Comparison of ENCODE assay signal across 29 mouse cellular contexts in the genomic region with DNA sequence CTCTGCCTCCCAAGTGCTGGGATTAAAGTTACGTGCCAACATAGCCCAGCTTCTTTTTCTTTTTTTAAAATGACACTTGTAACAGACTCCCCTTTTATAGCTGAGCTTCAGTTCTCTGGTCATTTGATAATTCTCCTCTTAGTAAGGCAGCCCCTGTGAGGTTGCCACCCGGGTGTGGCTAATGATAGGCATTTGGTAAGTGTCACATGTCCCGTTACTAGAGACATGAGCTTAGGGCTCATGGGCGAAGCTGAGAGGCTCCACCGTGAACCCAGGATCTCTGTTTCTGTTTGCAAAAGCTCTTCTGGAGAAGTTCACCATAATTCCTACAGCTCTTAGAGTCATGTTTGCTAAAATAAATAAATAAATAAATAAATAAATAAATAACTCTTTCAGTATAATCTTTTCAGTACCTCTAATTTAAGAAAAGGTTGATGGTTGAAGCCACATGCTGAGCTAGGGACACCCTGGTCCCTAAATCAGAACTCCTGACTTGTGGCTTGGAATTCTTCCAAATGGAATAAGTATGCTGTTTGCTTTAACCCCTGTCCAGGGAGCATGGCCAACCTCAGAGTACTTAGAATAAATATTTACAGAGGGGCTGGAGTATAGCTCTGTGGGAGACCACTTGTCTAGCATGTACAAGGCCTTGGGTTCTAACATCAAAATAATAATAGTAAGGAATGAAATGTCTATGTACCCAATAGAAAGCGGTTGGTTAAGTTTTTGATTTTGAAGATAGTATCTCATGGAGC. TPM values are rescaled to one million over a fixed set of nuclear protein-coding genes. Genes with fewer than 3 reads are reported as not detected.
DNase-seq lines count a peak whose midpoint lies in the region; ATAC-seq and TF ChIP-seq lines count a peak whose summit lies in the region.
"Had no signal": no experiment of that assay in that cellular context is flagged by ENCODE, and none has a peak within 500 bp of the region (broad histone marks: within the 10 kb centered on the region; RNA-seq: fewer than 3 reads in every experiment).

No protein-coding gene starts in this region.

- peaks cover 30% of the 10 kb centered on the region for H3K36me3 ChIP-seq in liver, adult 2 months (ENCODE audit: control insufficient read depth, insufficient read depth, low read length)
- no peaks in the 10 kb centered on the region for H3K36me3 ChIP-seq in liver, embryonic 11.5 days (ENCODE audit: control insufficient read depth, insufficient read depth, low read length)
- H3K36me3 ChIP-seq in lung, embryonic 14.5 days (ENCODE audit: insufficient read depth) = no peaks in the 10 kb centered on the region
- no peaks in the 10 kb centered on the region for H3K36me3 ChIP-seq in lung, postnatal 0 days (ENCODE audit: insufficient read depth, low read length)
- no peaks in the 10 kb centered on the region for H3K36me3 ChIP-seq in myocyte (ENCODE audit: control insufficient read depth, insufficient read depth)
- no peaks in the 10 kb centered on the region for H3K36me3 ChIP-seq in midbrain, embryonic 16.5 days (ENCODE audit: control insufficient read depth, insufficient read depth, low read length)
- H3K36me3 ChIP-seq: hindbrain, embryonic 12.5 days; limb, embryonic 12.5 days had no signal

- H3K27me3 ChIP-seq in liver, adult 2 months (ENCODE audit: control insufficient read depth, insufficient read depth, low read length) = no peaks in the 10 kb centered on the region
- H3K27me3 ChIP-seq in liver, embryonic 11.5 days (replicated peaks; ENCODE audit: control insufficient read depth, insufficient read depth, low read length) = no peaks in the 10 kb centered on the region
- H3K27me3 ChIP-seq in lung, embryonic 14.5 days (ENCODE audit: insufficient read depth, low read length) = no peaks in the 10 kb centered on the region
- no peaks in the 10 kb centered on the region for H3K27me3 ChIP-seq in lung, postnatal 0 days (replicated peaks; ENCODE audit: insufficient read depth, low read length)
- no peaks in the 10 kb centered on the region for H3K27me3 ChIP-seq in myocyte (ENCODE audit: control insufficient read depth, insufficient read depth, insufficient read length)
- no peaks in the 10 kb centered on the region for H3K27me3 ChIP-seq in midbrain, embryonic 16.5 days (ENCODE audit: control insufficient read depth, insufficient read depth, low read depth, low read length)
- H3K27me3 ChIP-seq: hindbrain, embryonic 12.5 days; limb, embryonic 12.5 days had no signal

- no peaks in the 10 kb centered on the region for H3K9me3 ChIP-seq in liver, embryonic 11.5 days (ENCODE audit: control insufficient read depth, low read length)
- no peaks in the 10 kb centered on the region for H3K9me3 ChIP-seq in lung, embryonic 14.5 days (ENCODE audit: low read depth, low read length)
- no peaks in the 10 kb centered on the region for H3K9me3 ChIP-seq in lung, postnatal 0 days (ENCODE audit: low read length)
- H3K9me3 ChIP-seq in midbrain, embryonic 16.5 days (replicated peaks; ENCODE audit: control insufficient read depth, low read length, poor library complexity, severe bottlenecking) = no peaks in the 10 kb centered on the region
- H3K9me3 ChIP-seq: hindbrain, embryonic 12.5 days; limb, embryonic 12.5 days had no signal

- H3K4me3 ChIP-seq in liver, adult 2 months (ENCODE audit: insufficient read depth, low read depth, low read length) = no peak overlapping the region
- no peak overlapping the region for H3K4me3 ChIP-seq in liver, embryonic 11.5 days (ENCODE audit: low read depth, low read length)
- no peak overlapping the region for H3K4me3 ChIP-seq in lung, embryonic 14.5 days (ENCODE audit: low read depth, low read length)
- no peak overlapping the region for H3K4me3 ChIP-seq in lung, postnatal 0 days (ENCODE audit: low read depth, low read length)
- H3K4me3 ChIP-seq in myocyte = no peak overlapping the region
- H3K4me3 ChIP-seq in midbrain, embryonic 16.5 days (ENCODE audit: low read depth, low read length) = no peak overlapping the region
- H3K4me3 ChIP-seq: erythroblast, embryonic 14.5 days; gastrocnemius, adult 2 months; hindbrain, embryonic 12.5 days; left cerebral cortex, adult 2 months; limb, embryonic 12.5 days had no signal

- no peak for ATAC-seq in liver, embryonic 11.5 days (replicated peaks; ENCODE audit: low FRiP score)
- no peak for ATAC-seq in lung, embryonic 14.5 days (ENCODE audit: insufficient read depth)
- no peak; the same call in 1 of the 2 replicates for ATAC-seq in lung, postnatal 0 days
- ATAC-seq in midbrain, embryonic 16.5 days = no peak
- ATAC-seq: CD4-positive, CD25-positive, alpha-beta regulatory T cell, adult 4 months; forebrain, embryonic 16.5 days; hindbrain, postnatal 0 days; intestine, postnatal 0 days had no signal

- H3K4me2 ChIP-seq in liver, embryonic 11.5 days = no peak overlapping the region
- H3K4me2 ChIP-seq in lung, embryonic 14.5 days = no peak overlapping the region
- H3K4me2 ChIP-seq in lung, postnatal 0 days (replicated peaks; ENCODE audit: low read depth, low read length) = no peak overlapping the region
- no peak overlapping the region for H3K4me2 ChIP-seq in myocyte (ENCODE audit: low read depth)
- H3K4me2 ChIP-seq in midbrain, embryonic 16.5 days (ENCODE audit: low read length) = no peak overlapping the region
- H3K4me2 ChIP-seq: heart, embryonic 11.5 days; hindbrain, embryonic 12.5 days; limb, embryonic 12.5 days had no signal

- peak; percentile 61 for DNase-seq in liver, adult 2 months (ENCODE audit: extremely low read depth, low read depth, low spot score)
- DNase-seq in liver, embryonic 11.5 days (ENCODE audit: low spot score) = no peak
- DNase-seq in lung, embryonic 14.5 days = peak; percentile 60
- no peak for DNase-seq in lung, postnatal 14 days
- DNase-seq in lung, postnatal 0 days (ENCODE audit: low spot score) = peak; percentile 23
- DNase-seq: adrenal gland, postnatal 36 days; cerebellum, adult 2 months; cerebellum, postnatal 14 days; gastrocnemius, adult 2 months; gastrocnemius, postnatal 36 days; heart, adult 18-20 months; heart, postnatal 36 days; kidney, postnatal 25 days; midbrain, embryonic 14.5 days; right cerebral cortex, postnatal 25 days; thymus, adult 2 months; thymus, postnatal 36 days had no signal

- peaks cover 6% of the 10 kb centered on the region; the same call in 1 of the 2 replicates for H3K79me2 ChIP-seq in liver, adult 2 months (ENCODE audit: control insufficient read depth, insufficient read depth, low read length)
- H3K79me2 ChIP-seq in myocyte (ENCODE audit: control insufficient read depth, insufficient read depth) = no peaks in the 10 kb centered on the region

- no peak overlapping the region for H3K27ac ChIP-seq in liver, adult 2 months (replicated peaks; ENCODE audit: insufficient read depth, low read depth, low read length)
- H3K27ac ChIP-seq in liver, embryonic 11.5 days (ENCODE audit: low read depth, low read length) = no peak overlapping the region
- H3K27ac ChIP-seq in lung, embryonic 14.5 days (ENCODE audit: low read depth) = no peak overlapping the region
- no peak overlapping the region for H3K27ac ChIP-seq in lung, postnatal 0 days (ENCODE audit: low read length)
- no peak overlapping the region for H3K27ac ChIP-seq in midbrain, embryonic 16.5 days (ENCODE audit: low read length)
- H3K27ac ChIP-seq: gastrocnemius, adult 2 months; hindbrain, embryonic 12.5 days; hindbrain, postnatal 0 days; left cerebral cortex, adult 2 months; limb, embryonic 12.5 days; macrophage had no signal

- 57% methylated on average over 6 of the region's 6 CpGs for WGBS in liver, adult 2 months
- WGBS in liver, embryonic 11.5 days = 78% methylated on average over 6 of the region's 6 CpGs
- WGBS in lung, embryonic 14.5 days = 65% methylated on average over 6 of the region's 6 CpGs
- WGBS in lung, postnatal 0 days = 51% methylated on average over 6 of the region's 6 CpGs
- WGBS in midbrain, embryonic 16.5 days = 87% methylated on average over 6 of the region's 6 CpGs

- no peaks in the 10 kb centered on the region for H3K4me1 ChIP-seq in liver, adult 2 months (ENCODE audit: control insufficient read depth, insufficient read depth, low read length)
- no peaks in the 10 kb centered on the region for H3K4me1 ChIP-seq in liver, embryonic 11.5 days (replicated peaks; ENCODE audit: control insufficient read depth, insufficient read depth, low read length)
- H3K4me1 ChIP-seq in lung, embryonic 14.5 days (ENCODE audit: insufficient read depth) = peaks cover 11% of the 10 kb centered on the region
- peaks cover 9% of the 10 kb centered on the region; the same call in 1 of the 2 replicates for H3K4me1 ChIP-seq in lung, postnatal 0 days (ENCODE audit: insufficient read depth, low read depth, low read length)
- H3K4me1 ChIP-seq in midbrain, embryonic 16.5 days (ENCODE audit: control insufficient read depth, insufficient read depth, low read length) = peaks cover 7% of the 10 kb centered on the region; the same call in 1 of the 2 replicates
- H3K4me1 ChIP-seq: limb, embryonic 12.5 days had no signal

- TF ChIP-seq POLR2A in liver, adult 2 months (IDR thresholded peaks at IDR 0.05; ENCODE audit: extremely low read depth, insufficient read depth, low read length) = no peak
- no peak for TF ChIP-seq POLR2A in myocyte (IDR thresholded peaks at IDR 0.05; ENCODE audit: insufficient read length, low read depth)

- no peak overlapping the region for H3K9ac ChIP-seq in liver, adult 2 months (ENCODE audit: low read depth, low read length)
- H3K9ac ChIP-seq in liver, embryonic 11.5 days (ENCODE audit: low read depth, low read length) = no peak overlapping the region
- no peak overlapping the region for H3K9ac ChIP-seq in lung, embryonic 14.5 days
- H3K9ac ChIP-seq in lung, postnatal 0 days (replicated peaks; ENCODE audit: low read depth) = no peak overlapping the region
- no peak overlapping the region for H3K9ac ChIP-seq in midbrain, embryonic 16.5 days (ENCODE audit: low read depth, low read length)
- H3K9ac ChIP-seq: hindbrain, embryonic 12.5 days; limb, embryonic 12.5 days had no signal

- H3ac ChIP-seq in myocyte (ENCODE audit: control insufficient read depth, insufficient read length) = no peak overlapping the region

- TF ChIP-seq EP300 in lung, postnatal 0 days (IDR thresholded peaks at IDR 0.05) = peak; percentile 53; the same call in 1 of the 2 replicates

- no peak for TF ChIP-seq CTCF in liver, adult 2 months (IDR thresholded peaks at IDR 0.05; ENCODE audit: low read depth, low read length)
- TF ChIP-seq CTCF in lung, embryonic 14.5 days (IDR thresholded peaks at IDR 0.05; ENCODE audit: low read depth) = no peak
- TF ChIP-seq CTCF in lung, postnatal 0 days (IDR thresholded peaks at IDR 0.05) = no peak

TF ChIP-seq in myocyte, 11 proteins besides CTCF, POLR2A, EP300 and RAD21 (continues in another document):
- TF ChIP-seq USF1 (IDR thresholded peaks at IDR 0.05; ENCODE audit: low read depth) = peak; percentile 51

RNA-seq across cellular contexts. Expression of a gene that starts 16.4 kb away (rescaled TPM):
- 68.6 and 70.5 TPM in 2 replicates for total RNA-seq in liver, adult 2 months (2014; rRNA removed)
- 81.2 and 98.5 TPM in 2 replicates for polyA plus RNA-seq in liver, adult 2 months (2012; rRNA removed)
- polyA plus RNA-seq in liver, embryonic 11.5 days (2014; fragmentation: Nextera tagmentation; extraction: Ambion mirVana) = 16.7 and 18.7 TPM in 2 replicates
- polyA plus RNA-seq in lung, embryonic 14.5 days (2014; fragmentation: Nextera tagmentation; extraction: Ambion mirVana) = 15.8 and 19.2 TPM in 2 replicates
- 7.5 and 8.6 TPM in 2 replicates for polyA plus RNA-seq in lung, postnatal 0 days (2015; fragmentation: Nextera tagmentation; extraction: Ambion mirVana)
- 2.5 TPM for polyA plus RNA-seq in myocyte (2012; fragmentation: generic; extraction: Trizol)
- polyA plus RNA-seq in midbrain, embryonic 16.5 days (2015; fragmentation: Nextera tagmentation; extraction: Ambion mirVana) = 1.4 and 2.0 TPM in 2 replicates
- polyA plus RNA-seq: erythroblast, embryonic 14.5 days had no signal

Comparison
In these comparisons a context has a peak if more than half of its experiments do, and no peak if none do; other contexts are left out.
1. DNase-seq: peak in liver, adult 2 months (single experiment), lung, embryonic 14.5 days (single experiment) and lung, postnatal 0 days (single experiment); none in liver, embryonic 11.5 days (single experiment) and lung, postnatal 14 days (single experiment).